Mouse (Mus musculus) liver, adult (tissue): ENCODE data around the gene Klhl25.

Experiments
- GATA4 ChIP-seq: IDR thresholded peaks from 2 replicates; pipeline ENCODE4 v1.6.1; 2014; ENCODE audit warnings: mild to moderate bottlenecking, low read length; ENCODE audit not compliant: insufficient replicate concordance

Klhl25 gene

GRCm38 (mm10) chr7:75828536-75828935, 19.6 kb upstream of the Klhl25 start:
- TF ChIP-seq GATA4 = no peak

DNA sequence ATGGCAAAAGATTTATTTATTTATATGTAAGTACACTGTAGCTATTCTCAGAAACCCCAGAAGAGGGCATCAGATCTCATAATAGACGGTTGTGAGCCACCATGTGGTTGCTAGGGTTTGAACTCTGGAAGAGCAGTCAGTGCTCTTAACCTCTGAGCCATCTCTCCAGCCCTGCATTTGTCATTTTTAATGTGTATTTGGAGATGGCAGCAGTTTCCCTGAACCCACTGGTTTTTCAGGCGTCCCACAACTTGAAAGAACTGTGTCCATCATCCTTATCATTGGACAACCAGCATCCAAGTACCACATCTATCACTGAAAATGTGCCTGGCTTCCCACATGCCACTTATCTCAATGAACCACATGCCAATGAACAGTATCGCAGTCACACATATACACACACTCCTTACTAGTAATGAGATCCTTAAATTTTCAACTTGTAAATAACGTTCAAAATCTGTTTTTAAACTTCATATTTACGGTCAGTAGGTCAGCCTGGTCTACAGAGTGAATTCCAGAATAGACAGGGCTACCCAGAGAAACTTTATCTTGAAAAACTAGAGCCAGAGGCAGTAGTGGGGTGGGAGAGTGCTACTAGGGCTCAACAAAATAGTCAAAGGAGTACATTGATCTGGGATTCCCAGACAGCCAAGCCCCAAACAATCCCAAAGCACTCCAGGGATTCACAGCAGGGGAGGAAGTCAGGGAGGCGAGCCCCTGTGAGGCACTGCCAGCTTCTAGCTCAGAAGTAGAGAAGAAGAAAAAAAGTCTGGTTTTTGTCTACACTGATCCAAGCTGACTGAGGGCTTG, 17.7 kb upstream of the Klhl25 start:
- no peak for TF ChIP-seq GATA4

GRCm38 (mm10) chr7:75840071-75840470, 8.0 kb upstream of the Klhl25 start:
- TF ChIP-seq GATA4 = no peak

GRCm38 (mm10) chr7:75842306-75842705, 5.8 kb upstream of the Klhl25 start:
- no peak for TF ChIP-seq GATA4

DNA sequence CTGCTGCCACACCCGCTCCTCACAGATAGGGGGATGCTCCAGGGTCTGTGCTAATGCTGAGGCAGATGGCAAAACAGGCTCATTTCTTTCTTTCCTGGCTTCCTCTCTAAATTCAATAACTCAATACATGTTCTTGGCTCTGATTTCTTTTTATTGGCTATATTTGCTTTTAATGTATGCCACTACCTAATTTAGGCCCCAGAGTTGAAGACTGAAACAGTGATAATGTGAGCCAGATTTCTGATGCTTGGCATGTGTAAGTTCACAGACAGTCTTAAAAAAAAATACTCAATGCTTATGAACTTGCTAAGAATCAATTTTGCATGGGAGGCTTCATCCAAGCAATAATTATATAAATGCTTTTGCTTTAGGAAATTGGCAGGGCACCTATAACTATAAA, 2.2 kb upstream of the Klhl25 start:
- TF ChIP-seq GATA4 = no peak

GRCm38 (mm10) chr7:75846942-75847341, 1.2 kb upstream of the Klhl25 start:
- TF ChIP-seq GATA4 = no peak

- no peak for TF ChIP-seq GATA4
Measured at GRCm38 (mm10) chr7:75847489-75847888, 621 bp upstream of the Klhl25 start.

DNA sequence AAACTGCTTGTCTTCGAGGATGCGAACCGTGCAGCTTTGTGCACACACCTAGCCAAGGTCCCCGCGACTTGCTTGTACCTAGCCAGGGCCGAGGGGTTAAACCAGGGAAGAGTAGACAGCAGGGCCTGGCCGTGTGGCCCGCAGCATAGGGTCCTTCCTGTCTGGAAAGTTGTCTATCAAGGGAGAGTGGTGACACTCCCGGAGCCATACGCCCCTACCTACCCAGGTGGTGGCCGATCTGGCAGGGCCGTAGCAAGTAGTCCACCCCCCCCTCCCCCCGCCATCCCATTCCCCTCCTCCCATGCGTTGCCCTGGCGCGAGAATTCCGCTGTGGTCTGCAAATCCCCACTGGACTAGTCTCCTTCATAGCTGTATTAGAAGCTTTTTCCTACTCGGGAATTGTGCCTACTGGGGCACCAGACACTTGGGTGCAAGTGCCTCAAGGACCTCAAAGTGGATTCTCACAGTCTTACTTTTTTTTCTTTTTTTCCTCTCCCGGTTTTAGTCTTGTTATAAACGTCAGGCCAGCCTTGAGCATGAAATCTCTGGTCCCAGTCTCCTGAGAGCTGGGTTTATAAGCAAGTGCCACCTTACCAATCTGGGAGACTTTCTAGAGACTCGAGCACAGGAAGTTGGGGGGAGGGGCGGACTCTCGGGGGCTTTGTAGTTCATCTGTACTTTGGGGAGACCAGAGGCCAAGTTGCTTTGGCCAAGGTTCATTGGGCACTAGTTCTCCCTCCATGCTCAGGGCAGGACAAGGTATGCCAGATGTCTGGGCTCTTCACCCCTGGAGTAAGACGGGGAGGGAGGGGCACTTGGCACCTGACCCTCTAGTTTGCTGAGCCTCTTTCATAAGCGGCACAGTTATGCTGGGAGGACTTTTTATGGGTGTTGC, 913 bp downstream of the Klhl25 start:
- no peak for TF ChIP-seq GATA4

GRCm38 (mm10) chr7:75851290-75851689, 3.2 kb downstream of the Klhl25 start:
- TF ChIP-seq GATA4 = no peak

GRCm38 (mm10) chr7:75852363-75852762, 4.3 kb downstream of the Klhl25 start:
- no peak for TF ChIP-seq GATA4

- TF ChIP-seq GATA4 = no peak
Measured at GRCm38 (mm10) chr7:75853171-75853830, 5.2 kb downstream of the Klhl25 start.

DNA sequence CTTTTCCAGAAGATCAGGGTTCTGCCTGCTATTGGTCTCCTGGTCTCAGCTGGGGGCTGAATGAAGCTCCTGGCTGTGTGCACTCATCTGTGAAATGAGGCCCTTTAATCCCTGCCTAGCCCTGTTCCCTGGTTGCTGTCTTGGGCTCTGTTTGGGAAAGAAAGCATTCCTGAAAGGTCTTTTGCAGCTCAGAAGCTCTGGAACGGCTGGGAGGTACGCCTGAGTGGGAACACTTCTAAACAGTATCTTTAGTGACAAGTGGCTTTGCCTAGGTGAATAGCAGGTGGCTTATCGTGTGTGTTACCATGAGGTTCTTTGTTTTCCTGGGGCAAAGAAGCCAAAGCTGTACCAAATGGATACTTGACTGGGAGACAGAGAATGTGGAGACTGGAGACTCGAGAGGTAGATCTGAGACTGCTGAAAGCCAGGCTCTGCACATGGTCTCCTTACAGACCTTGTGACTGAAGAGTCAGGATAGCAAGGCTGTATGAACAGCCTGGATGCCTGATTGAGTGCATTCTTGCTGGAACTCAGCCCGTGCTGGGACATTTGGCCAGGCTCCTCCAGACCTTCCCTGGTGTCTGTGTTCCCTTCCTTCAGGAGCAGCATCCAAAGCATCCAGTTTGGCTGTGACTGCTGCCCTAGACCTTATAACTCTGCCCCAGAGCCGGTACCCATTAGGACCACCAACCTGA, 6.3 kb downstream of the Klhl25 start:
- TF ChIP-seq GATA4 = no peak

DNA sequence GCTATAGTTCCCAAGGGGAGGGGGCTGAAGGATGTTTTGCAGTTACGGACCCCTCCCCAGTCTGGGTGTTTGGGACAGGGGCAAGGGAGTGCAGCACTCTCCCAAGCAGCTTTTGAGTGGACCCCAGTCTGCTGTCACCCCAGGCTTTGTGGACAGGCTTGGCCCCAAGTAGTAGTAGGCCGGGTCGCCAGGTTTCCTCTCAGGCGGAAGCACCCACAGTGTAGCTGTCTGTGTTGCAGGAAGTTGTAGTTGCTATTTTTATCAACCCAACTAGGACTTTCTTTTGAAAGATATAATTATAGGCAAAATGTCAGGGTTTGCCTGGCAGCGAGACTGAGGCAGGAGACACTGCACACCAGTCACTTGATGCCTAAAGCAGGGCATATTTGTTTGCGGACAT, 6.9 kb downstream of the Klhl25 start:
- TF ChIP-seq GATA4 = no peak

DNA sequence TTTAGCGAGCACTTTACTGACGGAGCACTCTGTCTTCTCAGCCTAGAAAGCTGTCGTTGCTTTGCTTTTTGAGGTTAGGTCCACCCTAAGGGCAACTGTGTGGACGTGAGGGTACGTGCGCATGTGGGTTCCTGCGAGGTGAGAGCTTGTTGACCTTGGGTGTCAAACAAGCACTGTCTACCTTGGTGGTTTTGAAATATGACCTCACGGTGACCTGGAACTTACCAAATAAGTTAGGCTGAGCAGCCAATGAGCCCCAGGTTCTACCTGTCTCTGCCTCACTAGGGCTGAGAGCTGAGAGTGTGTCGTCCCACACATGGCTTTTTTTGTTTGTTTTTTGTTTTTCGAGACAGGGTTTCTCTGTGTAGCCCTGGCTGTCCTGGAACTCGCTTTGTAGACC, 8.1 kb downstream of the Klhl25 start:
- no peak for TF ChIP-seq GATA4

GRCm38 (mm10) chr7:75859771-75860196, 11.7 kb downstream of the Klhl25 start:
- TF ChIP-seq GATA4 = no peak
